Mouse (Mus musculus) cortical plate, adult 2 months (tissue): Measurements from ENCODE around the gene Lsm14b.

Source experiments
- CTCF ChIP-seq: fragments of 200-500 bp; IDR thresholded peaks from 2 replicates; pipeline ENCODE4 v1.5.1; 2011; ENCODE audit warnings: mild to moderate bottlenecking, control low read depth, low read length; ENCODE audit not compliant: insufficient read depth; ENCODE audit errors: extremely low read depth
- POLR2A ChIP-seq: fragments of 200-500 bp; IDR thresholded peaks from 2 replicates; pipeline ENCODE4 v1.6.1; 2011; ENCODE audit warnings: mild to moderate bottlenecking, low read length, control low read depth; ENCODE audit not compliant: insufficient read depth; ENCODE audit errors: extremely low read depth

DNA sequence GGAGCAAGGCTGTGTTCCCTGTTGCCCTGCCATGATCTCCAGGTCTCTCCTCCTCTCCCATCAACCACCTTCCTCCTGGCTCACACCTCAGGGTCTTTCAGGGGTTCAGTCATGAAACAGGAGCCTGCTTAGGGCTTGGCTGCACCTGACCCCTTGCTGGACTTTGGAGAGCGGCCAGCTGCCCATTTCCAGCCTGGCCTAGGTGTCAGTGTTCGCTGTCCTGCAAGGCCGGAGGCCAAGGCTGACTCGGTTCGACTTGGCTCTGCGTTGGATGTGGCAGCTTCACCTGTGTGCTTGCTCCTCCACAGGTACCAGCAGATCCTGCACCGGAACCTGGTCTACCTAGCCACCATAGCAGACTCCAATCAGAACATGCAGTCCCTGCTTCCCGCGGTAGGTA is 28.2 kb downstream of the Lsm14b start:
- TF ChIP-seq POLR2A (no peak), CTCF (no peak)
